Mouse (Mus musculus) adrenal gland, postnatal 10 days (tissue): ENCODE results near the gene Etnk2. TPM values are rescaled to one million over a fixed set of nuclear protein-coding genes. Genes with fewer than 3 reads are reported as not detected.

Experiments
- DNase-seq: peaks from one replicate; pipeline ENCODE4 v3.0.0; 2021; ENCODE audit warnings: mixed read lengths
- total RNA-seq, 2 experiments: library from RNA; stranded (reverse); gene quantifications; 2 replicates each; pipeline ENCODE4 v1.2.3; 2021

The Etnk2 gene
- total RNA-seq, 2 experiments from 2014 or later = 10.2 to 24.1 TPM

DNA sequence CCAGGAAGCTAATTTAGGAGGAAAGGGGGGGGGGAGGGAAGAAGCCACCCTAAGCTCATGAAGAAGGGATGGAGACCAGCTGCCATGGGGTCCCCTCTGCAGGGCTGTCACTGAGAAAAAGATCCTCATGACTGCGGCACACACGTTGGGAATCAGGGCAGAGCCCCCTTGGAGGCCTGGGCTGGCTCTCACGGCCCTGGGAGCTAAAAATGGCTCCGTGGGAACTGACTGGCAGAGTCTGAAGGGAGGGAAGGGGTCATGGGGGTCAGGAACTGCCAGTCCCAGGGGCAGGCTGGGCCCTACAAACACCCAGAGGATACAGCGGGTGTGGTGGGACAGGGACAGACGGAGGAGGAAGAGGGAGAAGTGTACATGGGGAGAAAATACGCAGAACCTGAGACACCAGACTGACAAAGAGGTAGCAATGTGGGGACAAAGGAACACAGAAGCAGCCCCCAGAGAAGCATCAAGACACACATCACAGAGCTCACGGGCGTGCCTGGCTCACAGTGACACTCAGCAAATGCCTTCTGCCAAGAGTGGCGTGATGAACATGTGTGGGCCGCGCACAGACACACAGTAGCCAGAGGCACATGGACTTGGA is 19.3 kb downstream of the Etnk2 start:
- no peak for DNase-seq

DNA sequence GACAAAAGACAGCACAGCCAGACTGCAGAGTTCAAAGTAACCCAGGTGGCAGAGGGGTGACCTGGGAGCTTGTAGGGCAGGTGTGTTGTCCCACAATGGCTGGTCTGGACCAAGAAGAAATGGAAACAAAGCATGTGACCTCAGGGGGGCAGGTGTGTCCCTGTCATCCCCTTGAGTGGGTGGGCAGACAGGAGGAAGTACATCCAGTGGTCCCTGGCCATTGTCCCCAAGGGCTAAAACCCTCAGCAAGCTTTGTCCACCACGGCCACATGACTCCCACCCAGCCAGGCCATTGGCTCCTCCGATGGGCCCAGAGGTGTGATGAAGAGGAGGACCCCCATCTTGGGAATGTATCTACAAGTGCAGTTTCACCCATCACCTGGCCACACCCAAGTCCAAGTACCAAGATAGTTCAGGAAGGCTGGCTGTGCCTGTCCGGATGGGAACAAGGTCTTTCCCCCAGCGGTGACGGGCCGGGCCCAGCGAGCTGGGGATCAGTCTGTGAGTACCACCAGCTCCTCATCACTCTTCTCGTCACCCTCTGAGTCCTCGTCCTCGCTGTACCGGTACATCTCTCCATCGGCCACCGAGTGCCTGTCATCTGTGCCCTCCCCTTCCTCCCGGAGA is 19.9 kb downstream of the Etnk2 start:
- DNase-seq = no peak

DNA sequence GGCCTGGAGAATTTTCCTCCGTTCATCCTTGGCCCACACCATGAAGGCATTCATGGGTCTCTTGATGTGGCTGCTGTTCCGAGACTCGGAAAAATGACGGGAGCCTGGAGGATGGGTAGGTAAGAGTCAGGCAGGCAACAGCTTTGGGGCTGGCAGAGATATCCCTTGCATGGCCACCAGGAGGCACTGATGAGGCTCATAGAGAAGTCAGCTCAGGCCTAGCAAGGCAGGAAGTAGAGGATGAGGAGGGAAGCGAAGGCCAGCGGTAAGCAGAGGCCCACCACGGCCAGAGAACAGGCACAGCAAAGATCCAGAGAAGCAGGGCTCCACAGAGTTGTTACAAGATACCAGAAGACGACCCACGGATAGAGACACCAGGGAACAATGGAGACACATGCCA is 22.1 kb downstream of the Etnk2 start:
- DNase-seq = peak; percentile 82

DNA sequence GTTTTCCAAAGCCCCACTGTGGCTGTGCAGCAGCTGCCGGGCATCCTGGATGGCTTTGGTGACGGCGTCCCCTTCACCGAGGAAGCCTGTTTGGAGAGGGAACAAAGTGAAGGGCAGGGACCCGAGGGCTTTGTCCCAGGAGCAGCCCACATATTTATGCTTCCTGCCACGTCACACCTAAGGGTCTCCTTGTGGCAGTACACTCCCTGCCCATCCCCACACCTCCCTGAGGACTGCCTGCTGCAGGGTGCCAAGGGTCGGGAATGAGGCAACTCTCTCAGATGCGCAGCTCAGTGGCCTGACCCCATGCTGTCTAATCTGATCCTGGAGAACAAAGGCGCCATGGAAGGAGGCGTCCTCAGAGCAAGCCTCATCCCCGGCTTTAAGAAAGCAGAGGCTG is 22.8 kb downstream of the Etnk2 start:
- DNase-seq = no peak

DNA sequence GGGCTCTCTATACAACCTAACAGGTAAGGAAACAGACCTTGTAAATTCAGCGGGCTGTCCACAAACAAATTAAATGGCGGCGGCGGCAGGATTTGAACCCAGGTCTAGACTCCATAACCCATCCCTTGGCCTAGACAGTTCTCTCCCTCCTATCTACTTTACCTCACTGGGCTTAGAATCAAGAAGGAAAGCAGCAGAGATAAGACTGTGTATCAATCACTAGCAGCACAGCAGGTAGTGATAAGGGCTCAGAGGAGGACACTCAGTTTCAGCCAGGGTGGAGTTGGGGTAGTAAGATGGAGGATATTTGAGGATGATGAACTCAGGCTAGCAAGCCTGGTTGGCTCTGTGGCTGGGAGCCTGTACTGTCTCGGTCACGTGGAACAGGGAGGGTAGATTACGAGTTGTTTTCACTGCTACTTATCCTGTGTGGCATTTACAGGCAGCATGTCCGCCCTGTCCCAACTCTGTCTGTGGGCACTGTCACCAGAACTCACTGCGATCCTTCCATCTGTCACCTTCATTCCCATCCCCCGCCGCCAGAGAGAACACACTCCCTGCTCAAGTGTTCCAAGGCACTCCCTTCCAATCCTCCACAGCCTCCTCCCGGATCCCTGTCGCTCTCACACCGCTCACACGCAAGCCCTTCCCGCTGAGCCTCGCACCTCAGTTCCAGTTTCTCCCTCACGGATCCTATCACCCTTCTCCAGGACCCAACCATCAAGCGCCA is 24.3 kb downstream of the Etnk2 start:
- DNase-seq = no peak

DNA sequence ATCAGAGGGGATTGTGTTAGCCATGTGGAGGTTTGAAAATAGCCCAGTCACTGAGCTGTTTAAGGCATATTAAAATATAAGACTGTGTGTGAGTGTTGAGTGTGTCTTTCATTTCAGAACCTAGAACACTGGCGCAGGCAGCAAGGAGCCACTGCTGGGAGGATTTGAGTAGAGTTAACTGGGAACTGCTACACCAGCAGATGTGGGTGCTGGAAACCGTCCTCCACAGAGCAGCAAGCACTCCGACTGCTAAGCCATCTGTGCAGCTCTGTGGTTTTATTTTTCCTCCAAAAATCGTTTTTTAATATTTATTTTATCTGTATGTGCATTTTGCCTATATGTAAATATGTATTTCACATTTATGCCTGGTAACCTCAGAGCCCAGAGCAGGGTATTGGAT is 31.3 kb downstream of the Etnk2 start:
- no peak for DNase-seq

DNA sequence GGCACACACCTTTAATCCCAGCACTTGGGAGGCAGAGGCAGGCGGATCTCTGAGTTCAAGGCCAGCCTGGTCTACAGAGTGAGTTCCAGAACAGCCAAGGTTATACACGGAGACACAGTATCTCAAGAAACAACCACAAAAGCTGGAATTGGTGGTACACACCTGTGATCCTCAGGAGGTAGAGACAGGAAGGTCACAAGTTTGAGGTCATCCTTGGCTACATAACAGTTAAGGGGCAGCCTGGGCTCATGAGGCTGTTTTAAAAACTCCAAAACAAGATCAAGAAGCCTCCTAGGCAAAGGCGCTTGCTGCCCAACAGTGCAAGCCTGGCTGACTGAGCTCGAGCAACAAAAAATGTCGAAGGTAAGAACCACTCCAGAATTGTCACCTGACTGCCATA is 33.3 kb downstream of the Etnk2 start:
- DNase-seq = no peak

DNA sequence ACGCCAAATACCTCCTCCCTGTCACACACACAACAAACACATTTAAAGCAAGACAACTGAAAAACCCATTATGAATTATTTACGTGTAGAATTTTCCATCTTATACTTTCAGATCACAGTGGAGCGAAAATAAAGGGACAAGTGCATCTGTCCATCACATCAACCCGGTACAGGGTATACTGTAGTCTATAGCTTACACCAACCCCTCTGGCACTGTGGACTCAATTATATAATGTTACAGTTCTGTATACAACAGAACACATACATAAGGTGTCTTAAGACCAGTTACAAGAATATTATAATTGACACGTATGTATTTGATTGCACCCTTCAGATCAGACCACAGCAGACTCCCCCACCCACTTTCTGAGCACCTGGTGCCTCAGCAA is 33.7 kb downstream of the Etnk2 start:
- DNase-seq = no peak

DNA sequence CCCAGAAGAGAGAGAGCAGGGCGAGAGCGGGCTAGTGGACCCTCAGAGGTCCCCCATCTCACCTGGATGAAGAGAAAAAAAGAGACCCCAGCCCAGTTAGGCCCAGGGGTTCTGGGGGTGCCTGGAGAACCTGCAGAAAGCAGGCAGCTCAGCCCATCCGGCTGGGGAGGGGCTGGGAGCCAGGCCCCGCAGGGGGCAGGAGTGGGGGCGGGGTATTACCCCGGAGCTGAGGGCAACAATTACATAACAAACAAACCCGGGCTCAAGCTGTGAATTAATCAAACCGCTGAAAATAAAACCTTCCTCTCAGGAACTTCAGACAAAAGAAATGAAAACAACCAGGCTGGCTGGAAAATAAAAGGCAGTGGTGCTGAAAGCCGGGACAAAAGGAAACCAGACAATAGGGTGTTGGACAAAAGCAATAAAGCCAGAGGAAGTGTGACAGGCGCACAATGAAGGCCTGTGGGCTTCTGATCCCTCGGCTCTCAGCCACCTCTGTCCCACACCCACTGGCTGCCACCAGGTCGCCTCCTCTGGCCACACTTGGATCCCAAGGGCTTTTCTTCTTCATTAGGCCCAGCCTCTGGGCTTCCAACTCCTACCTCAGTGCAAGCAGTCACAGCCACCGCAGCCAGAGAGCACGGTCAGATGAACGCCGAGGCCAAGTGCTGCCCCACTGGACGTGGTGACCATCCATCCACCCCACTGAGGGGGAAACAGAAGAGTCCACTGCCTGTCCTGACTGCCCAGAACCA is 34.3 kb downstream of the Etnk2 start:
- DNase-seq = peak; percentile 29

DNA sequence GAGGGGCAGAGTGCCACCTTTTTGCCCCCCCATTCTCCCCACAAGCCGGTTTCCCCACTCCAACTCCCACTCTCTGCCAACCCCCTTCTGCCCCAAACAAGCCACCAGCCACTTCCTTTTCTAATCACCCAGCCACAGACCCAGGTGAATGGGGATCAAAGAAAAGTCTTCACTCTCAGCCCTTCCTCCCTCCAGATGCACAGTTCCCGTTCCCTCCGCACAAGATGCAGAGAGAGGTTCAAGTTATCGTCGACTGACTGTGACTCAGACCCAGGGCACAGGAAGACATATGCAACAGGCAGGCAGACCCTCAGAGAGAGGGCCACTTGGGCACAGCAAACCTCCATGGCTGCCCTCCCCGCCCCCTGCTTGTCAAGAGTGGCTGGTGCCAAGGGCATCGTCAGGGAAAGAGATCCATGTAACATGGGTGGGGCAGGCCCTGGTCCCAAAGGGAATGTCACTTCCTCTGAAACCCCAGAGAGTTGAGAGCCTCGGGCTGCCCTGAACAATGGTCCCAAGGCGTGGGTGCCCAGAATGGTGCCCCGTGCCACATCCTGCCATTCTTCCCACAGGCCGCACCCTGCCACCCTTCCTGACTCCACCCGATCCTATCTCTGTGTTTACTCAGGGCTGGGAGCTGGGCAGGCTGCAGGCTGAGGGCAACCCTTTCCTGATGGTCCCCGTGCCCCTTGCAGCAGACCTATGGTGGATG is 36.8 kb downstream of the Etnk2 start:
- DNase-seq = no peak

DNA sequence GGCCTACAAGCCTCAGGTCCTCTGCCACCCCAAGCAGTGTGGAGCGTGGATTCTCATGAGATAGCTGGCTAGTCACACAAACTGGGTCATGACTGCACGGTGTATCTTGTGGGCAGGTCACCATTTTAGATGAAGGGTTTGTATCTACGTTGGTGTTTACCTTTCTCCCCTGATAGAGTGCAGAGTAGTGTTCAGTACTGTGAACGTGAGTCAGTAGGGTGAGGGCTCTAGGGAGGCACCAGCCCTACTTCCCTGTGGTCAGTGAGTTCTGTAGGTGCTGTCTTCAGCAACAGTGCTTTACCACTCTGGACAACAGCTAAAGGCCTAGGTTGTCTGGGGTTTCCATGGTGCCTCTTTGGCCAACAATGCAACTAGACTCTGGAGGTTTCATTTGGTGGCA is 40.6 kb downstream of the Etnk2 start:
- DNase-seq = no peak

DNA sequence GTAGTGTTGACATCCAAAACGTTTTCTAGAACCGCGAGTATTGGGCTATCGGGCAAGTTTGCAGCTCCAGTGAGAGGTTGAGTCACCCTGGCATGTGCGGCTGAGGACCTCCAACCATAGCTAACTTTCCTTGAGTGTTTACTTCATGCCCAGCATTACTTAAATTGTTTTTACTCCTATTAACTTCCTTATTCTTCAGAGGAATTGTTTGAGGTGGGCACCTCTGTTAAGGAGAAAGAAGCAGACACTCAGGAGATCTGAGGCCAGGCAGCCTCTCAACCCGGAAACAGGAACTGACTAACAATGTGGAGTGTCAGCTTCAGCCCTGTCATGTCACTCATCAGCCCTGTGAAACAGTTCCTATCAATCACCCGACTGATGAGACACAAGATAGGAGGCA is 43.2 kb downstream of the Etnk2 start:
- no peak for DNase-seq

DNA sequence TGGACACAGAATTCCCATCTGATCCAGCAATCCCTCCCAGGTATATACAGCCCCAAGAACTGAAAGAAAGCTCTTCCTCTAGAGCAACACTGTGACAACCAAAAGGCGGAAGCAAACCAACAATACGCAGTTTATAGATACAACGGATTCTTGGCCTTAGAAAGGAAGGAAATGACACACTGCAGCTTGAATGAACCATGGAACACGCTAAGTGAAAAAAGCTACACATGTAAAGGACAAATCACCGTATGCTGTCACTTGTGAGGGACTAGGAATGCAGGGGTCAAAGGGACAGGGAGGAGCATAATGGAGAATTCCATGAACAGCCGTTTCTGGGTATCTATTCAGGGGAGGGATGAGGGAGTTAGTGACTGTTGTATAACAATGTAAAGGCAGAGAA is 44.1 kb downstream of the Etnk2 start:
- no peak for DNase-seq

DNA sequence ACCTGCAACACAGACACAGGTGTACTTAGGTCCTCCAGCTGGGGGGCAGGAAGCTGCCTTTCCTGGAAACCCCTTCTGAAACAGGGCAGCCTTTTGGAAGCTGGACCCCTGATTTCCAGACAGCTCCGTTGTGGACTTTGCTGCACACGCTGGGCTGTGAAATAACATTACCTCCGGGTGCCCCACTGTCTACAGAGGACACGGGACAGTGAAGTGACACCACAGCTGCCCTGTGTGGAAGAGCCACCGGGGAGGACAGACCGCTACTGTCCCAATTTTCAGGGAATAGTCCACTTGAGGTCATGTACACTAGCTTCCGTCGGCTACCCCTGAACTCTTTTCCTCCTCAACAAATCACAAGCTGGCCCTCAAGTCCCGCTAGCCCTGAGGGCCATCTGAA is 44.9 kb downstream of the Etnk2 start:
- DNase-seq = no peak

DNA sequence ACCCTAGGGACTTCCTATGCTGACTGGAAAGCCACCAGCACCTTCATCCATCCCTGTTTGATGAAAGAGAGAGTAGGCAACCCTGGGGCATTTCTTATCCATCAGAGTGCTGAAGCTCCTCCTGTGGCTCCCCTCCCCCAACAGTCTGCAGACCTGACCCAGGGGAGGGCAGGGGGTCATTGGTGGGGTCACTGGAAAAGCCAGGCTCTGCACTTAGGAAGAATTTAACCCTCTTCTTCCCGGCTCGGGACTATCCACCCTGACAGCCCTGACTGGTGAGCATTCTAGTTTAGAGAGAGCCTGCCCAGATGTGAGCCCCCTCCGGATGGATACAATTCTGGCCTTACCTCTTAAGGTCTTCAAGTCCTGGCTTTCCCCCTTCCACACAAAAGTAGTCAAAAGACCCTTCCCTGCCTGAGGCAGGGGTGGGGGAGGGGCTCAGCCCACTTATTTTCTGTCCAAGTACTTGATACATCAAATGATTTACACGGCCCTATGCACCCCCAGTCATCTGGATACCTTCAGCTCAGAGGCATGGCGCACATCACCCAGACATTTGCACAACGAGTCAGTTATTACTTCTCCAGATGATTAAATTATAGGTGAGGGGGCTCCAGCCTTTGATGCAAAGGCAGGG is 45.6 kb downstream of the Etnk2 start:
- no peak for DNase-seq

DNA sequence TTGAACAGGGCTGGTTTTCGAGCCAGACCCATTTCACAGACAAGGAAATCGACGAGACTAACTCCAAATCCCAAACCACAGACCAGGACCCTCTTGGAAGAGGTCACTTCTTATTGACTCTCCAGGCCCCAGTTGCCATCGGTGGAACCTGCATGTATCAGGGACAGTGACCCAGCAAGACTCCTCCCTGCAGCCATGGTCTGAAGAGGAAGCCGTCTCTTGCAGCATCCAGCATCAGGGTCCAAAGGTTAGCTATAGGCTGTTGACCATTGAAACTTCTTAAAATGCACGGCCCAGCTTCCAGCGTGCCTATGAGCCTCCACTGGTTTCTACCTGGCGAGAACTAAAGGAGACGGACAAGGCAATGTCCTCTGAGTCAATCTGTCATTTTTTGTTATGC is 46.4 kb downstream of the Etnk2 start:
- no peak for DNase-seq

DNA sequence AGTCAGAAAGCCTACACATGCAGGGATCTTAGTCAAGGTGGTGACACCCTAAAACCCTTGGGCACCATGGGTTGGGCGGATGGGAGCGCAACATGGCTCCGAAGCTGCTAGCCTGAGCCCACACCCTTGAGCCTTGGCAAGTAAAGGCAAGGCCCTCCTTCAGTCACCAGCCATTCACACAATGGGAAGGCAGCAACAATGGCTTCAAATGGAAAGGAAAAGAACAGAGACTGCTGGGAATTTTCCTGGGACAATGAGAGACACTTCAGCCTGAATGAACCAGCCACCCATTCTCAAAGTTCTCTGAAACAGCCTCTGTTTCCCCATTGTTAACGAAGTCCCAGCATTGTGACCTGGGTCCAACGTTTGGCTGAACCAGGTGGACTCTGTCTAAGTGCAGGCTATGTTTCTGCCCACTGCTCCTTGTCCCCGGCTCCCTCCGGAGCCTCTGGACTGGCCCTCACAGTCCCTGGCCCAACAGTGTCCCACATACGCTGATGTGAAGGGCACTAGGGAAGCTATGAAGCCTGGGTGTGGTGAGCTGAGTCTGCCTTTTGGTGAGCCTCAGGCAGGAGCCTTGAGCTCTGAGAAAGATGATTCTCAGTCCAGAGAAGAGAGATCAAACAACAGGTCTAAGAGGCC is 48.3 kb downstream of the Etnk2 start:
- no peak for DNase-seq

DNA sequence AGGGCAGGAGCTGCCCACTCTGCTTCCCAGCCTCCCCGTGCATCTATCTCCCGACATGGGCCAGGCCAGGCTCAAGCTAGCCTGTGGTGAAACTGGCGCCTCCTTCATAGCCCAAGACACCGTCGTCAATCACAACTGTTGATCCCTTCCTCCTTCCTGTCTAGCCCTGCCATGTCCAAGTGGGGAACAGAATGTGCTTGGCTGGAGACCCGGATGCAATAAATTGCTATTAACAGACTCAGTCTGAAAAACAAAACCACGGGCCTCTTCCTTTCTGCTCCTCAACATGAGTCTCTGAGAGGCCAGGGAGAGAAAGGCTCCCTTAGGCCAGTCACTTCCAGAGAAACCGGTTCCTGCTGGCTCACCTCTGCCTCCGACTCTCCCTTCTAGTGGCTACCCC is 49.6 kb downstream of the Etnk2 start:
- DNase-seq = no peak

DNA sequence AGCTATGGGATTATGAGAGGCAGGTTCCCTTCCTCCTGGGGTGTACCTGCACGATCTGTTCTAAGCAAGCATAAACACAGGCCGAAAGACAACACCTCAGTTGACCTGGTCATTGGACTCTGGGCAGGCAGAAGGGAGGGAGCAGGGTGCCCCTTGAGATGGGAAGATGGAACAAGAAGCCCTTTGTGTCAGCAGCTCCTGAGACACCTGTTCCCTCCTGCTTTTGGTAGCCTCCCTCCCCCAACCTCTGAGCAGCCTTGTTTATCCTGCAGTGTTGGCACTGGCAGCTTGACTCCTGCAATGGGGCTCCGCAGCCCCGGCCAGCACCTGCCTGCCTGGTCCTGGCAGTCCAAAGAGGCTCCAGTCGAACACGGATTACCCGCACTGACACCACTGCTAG is 51.7 kb downstream of the Etnk2 start:
- no peak for DNase-seq

DNA sequence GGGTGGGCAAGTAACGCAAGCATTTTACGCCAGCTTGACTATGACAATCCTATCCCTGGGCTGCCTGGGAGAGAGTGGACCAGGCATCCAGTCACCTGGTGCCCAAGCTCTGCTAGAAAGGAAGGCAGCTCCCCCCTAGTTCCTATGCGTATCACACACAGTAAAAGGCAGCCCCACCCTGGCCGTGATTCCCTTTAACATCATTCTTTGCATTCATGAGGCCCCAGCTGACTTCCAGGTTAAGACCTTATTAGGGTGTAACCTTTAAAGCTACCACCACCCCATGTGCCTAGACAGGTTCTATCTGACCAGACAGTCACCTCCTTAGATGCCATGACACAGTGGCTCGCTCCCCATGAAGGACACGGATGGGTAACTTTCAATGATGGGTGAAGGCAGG is 52.1 kb downstream of the Etnk2 start:
- DNase-seq = no peak

DNA sequence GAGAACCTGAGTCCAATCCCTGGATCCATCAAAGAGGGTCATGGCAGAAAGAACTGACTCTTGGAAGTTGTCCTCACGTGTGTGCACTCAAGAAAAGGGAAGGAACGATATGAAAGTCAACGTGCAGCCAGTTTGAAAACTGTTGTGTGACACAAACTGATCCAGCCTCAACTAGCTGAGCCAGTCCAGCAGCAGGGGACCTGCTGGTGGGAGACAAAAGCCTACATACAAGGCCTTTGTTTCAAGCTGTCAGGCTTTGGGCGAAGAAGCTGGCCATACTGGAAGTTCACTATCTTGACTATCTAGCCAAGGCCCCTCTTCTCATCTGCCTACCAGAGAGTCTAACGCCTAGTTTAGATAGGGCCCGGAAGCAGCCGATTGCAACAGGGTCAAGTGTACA is 53.1 kb downstream of the Etnk2 start:
- no peak for DNase-seq

DNA sequence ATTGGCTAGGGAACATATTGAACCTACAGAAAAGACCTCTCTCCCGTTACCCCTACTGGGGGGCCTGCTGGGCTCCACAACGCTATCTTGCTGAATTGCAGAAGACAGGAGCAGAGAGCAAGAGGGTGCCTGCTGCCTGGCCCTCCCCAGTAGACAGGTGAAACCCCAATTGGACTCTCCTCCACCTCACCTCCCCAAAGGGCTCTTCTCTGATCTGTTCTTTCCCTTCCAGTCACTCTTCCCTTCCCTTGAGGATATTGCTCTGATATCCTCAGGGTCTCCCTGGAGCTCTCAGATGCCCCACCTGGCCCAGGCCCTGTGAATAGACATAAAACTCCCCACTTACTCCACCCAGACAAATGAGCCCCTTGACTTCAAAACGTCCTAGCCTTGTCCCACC is 53.7 kb downstream of the Etnk2 start:
- no peak for DNase-seq
